Mouse (Mus musculus) limb, embryonic 11.5 days (tissue): ENCODE measurements at regions not wholly inside any gene's neighbourhood (a gene's known extent, or its start where the extent isn't known, plus 50 kb on each side); places are given as distances from the start of the nearest gene placed in this dataset.

Source experiments
- ATAC-seq: fragments of 200-750 bp; cut with Nextera tagmentation; 2 replicates; pipeline ENCODE4 v1.8.0; 2017; ENCODE audit warnings: low read depth; ENCODE audit not compliant: insufficient number of reproducible peaks, low FRiP score, low TSS enrichment
- DNase-seq: peaks from one replicate; pipeline ENCODE4 v3.0.0-alpha.2; 2015; ENCODE audit warnings: low spot score
- H3K27ac ChIP-seq: fragments of 300-500 bp; sonication (generic); replicated peaks from 2 replicates; pipeline ENCODE4 v1.5.1; 2014; ENCODE audit warnings: low read depth, mild to moderate bottlenecking, low read length
- H3K27me3 ChIP-seq: fragments of 300-500 bp; sonication (generic); 2 replicates; pipeline ENCODE4 v1.6.1; 2014; ENCODE audit warnings: mild to moderate bottlenecking, low read length, mixed read lengths; ENCODE audit not compliant: control insufficient read depth, insufficient read depth
- H3K36me3 ChIP-seq: fragments of 300-500 bp; sonication (generic); 2 replicates; pipeline ENCODE4 v1.6.1; 2014; ENCODE audit warnings: mild to moderate bottlenecking, low read length, moderate library complexity, mixed read lengths; ENCODE audit not compliant: control insufficient read depth, insufficient read depth
- H3K4me1 ChIP-seq: fragments of 300-500 bp; sonication (generic); 2 replicates; pipeline ENCODE4 v1.6.1; 2014; ENCODE audit warnings: low read length, mixed read lengths; ENCODE audit not compliant: control insufficient read depth, insufficient read depth
- H3K4me2 ChIP-seq: fragments of 300-500 bp; sonication (generic); 2 replicates; pipeline ENCODE4 v1.6.1; 2014; ENCODE audit warnings: low read depth, mild to moderate bottlenecking, moderate library complexity; ENCODE audit not compliant: severe bottlenecking
- H3K4me3 ChIP-seq: fragments of 300-500 bp; sonication (generic); 2 replicates; pipeline ENCODE4 v1.5.1; 2014; ENCODE audit warnings: low read depth, low read length
- H3K9ac ChIP-seq: fragments of 300-500 bp; sonication (generic); 2 replicates; pipeline ENCODE4 v1.6.1; 2014; ENCODE audit warnings: mild to moderate bottlenecking, low read length
- H3K9me3 ChIP-seq: fragments of 300-500 bp; sonication (generic); 2 replicates; pipeline ENCODE4 v1.6.1; 2016; ENCODE audit warnings: low read length; ENCODE audit not compliant: control insufficient read depth
- WGBS: fragments of 180-500 bp; shearing (Covaris S2); extraction: QIAGEN DNeasy Blood & Tissue Kit; methylation state at CpG from one replicate; pipeline ENCODE4 v1.1.7; 2014; 5-methylcytosine and 5-hydroxymethylcytosine counted together

DNA sequence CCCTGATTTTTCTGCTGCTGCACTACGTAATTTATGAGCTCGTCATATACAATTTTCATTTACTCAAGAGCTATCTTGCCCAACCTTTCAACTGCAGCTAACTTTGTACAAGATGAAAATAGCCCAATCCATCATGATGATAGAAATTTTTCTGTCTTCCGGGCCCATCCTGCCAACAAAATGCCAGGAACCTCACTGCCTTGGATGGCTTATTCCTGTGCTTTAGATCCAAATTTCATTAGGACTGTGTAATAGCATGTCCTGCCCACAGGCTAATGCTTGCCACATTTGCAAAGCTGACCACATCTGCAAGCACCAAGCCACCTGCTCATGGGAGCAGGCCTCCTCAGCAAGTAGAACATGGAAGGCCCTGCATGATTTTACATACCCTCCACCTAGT lies 105.7 kb upstream of the Rgma start:
- Histone ChIP-seq H3K4me2 (no peak overlapping the region), H3K36me3 (no peaks in the 10 kb centered on the region), H3K9ac (no peak overlapping the region), H3K9me3 (no peaks in the 10 kb centered on the region), H3K4me1 (no peaks in the 10 kb centered on the region), H3K27ac (no peak overlapping the region), H3K27me3 (no peaks in the 10 kb centered on the region), H3K4me3 (no peak overlapping the region)
- 87% methylated on average over 3 of the region's 3 CpGs for WGBS
- DNase-seq, result no peak
- no peak for ATAC-seq

DNA sequence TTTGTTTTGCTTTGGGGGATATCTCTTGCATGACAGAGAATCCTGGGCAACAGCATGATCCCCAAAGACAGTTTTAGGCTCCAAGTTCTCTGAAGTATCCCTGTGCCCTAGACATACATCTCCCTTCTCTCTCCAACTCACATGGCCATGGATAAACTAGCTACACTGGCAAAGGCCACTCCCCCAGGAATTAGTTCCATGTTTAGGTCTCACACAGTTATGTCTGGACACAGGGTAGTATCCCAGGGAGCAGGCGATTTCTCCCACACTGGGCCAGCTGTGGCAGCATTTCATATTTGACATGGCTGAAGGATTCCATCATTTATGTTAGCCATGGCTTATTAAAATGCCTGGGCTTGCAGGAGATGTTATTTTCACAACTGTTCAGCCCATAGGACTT lies 102.5 kb upstream of the Rgma start:
- H3K4me2 ChIP-seq, result no peak overlapping the region
- no peaks in the 10 kb centered on the region for H3K36me3 ChIP-seq
- WGBS, result 89% methylated on average over 1 of the region's 1 CpGs
- H3K27me3 ChIP-seq, result no peaks in the 10 kb centered on the region
- H3K9ac ChIP-seq, result no peak overlapping the region
- no peak overlapping the region for H3K4me3 ChIP-seq
- H3K4me1 ChIP-seq, result no peaks in the 10 kb centered on the region
- ATAC-seq (no peak), DNase-seq (no peak)
- no peaks in the 10 kb centered on the region for H3K9me3 ChIP-seq
- no peak overlapping the region for H3K27ac ChIP-seq

DNA sequence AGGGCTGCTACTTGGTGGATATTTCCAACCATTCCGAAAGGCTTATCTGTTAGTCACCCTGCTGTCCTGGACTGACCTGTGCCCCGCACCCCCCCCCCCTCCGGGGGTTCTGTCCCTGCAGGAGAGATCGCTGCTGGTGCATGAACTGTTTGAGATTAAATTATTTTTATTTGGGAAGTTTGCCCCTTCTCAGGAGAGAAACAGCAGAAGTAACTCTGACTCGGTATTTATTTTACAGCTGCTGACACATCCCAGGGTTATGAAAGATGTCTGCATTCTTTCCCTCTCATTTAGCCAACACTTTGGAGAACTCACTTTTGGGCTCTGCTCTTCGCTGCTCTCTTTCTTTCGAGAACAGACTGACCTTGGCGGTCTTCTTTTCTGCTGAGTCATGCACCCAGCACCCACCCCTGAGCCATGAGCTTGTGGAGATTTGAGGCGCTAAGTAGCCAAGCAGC lies 99.5 kb upstream of the Rgma start:
- ATAC-seq, result no peak
- no peak overlapping the region for H3K9ac ChIP-seq
- no peak for DNase-seq
- no peaks in the 10 kb centered on the region for H3K36me3 ChIP-seq
- H3K4me1 ChIP-seq, result no peaks in the 10 kb centered on the region
- H3K27ac ChIP-seq, result no peak overlapping the region
- no peaks in the 10 kb centered on the region for H3K27me3 ChIP-seq
- H3K4me2 ChIP-seq, result no peak overlapping the region
- H3K4me3 ChIP-seq, result no peak overlapping the region
- 86% methylated on average over 9 of the region's 9 CpGs for WGBS
- H3K9me3 ChIP-seq, result no peaks in the 10 kb centered on the region

DNA sequence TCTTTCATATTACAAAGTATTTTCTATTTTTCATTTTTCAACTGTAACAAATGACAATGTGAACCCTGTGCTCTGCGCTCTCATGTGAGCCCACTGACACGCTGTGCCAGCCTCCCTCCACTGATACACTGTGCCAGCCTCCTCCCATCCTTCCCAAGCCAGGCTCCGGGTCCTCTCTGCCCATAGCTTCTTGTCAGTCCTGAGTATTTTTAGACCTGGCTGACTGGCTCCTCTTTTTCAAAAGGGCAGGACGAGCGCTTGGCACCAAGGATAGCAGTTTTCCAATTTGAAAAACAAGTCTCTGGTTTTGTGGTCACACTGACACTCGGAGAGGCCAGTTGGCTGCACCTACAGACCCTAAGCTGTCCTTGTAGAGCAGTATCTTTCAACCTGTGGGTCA lies 96.7 kb upstream of the Rgma start:
- H3K36me3 ChIP-seq, result no peaks in the 10 kb centered on the region
- H3K9ac ChIP-seq, result no peak overlapping the region
- H3K27ac ChIP-seq, result no peak overlapping the region
- ATAC-seq, result no peak
- no peak overlapping the region for H3K4me3 ChIP-seq
- 87% methylated on average over 6 of the region's 6 CpGs for whole genome bisulfite sequencing
- DNase-seq, result no peak
- no peaks in the 10 kb centered on the region for H3K27me3 ChIP-seq
- no peak overlapping the region for H3K4me2 ChIP-seq
- no peaks in the 10 kb centered on the region for H3K9me3 ChIP-seq
- no peaks in the 10 kb centered on the region for H3K4me1 ChIP-seq

DNA sequence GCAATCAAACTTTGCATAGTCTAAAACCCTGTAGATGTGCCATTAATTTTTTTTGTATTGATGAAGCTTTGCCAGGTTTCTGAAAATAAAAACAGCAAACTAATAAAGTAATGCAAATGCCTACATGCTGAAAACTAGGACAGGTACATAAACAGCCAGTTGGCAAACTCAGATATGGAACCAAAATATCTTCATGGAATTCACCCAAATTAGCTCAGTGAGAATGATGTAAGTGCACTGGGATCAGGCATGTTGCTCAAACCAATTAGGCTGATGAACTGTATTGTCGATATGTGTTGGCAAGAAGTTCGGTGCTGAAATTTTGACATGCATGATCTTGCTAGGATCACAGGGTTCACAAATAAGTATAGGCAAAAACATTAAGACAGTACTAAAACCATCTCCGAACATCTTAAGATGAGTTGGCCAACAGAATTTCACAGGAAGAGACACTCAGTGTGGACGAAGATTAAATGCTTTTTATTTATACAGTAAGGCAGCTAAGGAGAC lies 95.3 kb upstream of the Rgma start:
- H3K9me3 ChIP-seq, result no peaks in the 10 kb centered on the region
- no peaks in the 10 kb centered on the region for H3K4me1 ChIP-seq
- no peak overlapping the region for H3K4me2 ChIP-seq
- 88% methylated on average over 4 of the region's 4 CpGs for WGBS
- H3K4me3 ChIP-seq, result no peak overlapping the region
- DNase-seq, result no peak
- no peaks in the 10 kb centered on the region for H3K27me3 ChIP-seq
- no peak for ATAC-seq
- H3K36me3 ChIP-seq, result no peaks in the 10 kb centered on the region
- no peak overlapping the region for H3K9ac ChIP-seq
- H3K27ac ChIP-seq, result no peak overlapping the region

DNA sequence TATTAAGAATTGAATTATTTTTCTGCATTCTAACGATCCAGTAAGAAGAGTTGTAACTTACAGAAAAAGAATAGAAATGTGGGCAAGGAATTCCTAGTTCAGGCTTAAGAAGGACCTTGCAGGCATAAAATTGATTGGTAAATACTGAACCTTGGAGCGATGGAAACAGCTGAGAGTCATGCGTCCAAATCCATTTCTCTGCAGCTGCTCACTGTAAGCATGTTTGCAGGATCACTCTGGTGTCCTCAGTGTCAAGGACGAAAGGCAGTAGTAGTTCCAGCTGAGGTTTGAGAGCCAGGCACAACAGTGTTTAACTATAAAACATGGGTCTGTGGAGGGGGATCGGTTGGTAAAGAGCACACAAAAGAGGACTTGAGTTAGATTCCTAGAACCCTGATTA lies 89.1 kb upstream of the Rgma start:
- WGBS, result 92% methylated on average over 5 of the region's 5 CpGs
- no peaks in the 10 kb centered on the region for H3K27me3 ChIP-seq
- H3K9me3 ChIP-seq, result no peaks in the 10 kb centered on the region
- H3K9ac ChIP-seq, result no peak overlapping the region
- H3K4me3 ChIP-seq, result no peak overlapping the region
- no peaks in the 10 kb centered on the region for H3K36me3 ChIP-seq
- H3K4me2 ChIP-seq, result no peak overlapping the region
- ATAC-seq, result no peak
- H3K4me1 ChIP-seq, result no peaks in the 10 kb centered on the region
- no peak overlapping the region for H3K27ac ChIP-seq
- no peak for DNase-seq

DNA sequence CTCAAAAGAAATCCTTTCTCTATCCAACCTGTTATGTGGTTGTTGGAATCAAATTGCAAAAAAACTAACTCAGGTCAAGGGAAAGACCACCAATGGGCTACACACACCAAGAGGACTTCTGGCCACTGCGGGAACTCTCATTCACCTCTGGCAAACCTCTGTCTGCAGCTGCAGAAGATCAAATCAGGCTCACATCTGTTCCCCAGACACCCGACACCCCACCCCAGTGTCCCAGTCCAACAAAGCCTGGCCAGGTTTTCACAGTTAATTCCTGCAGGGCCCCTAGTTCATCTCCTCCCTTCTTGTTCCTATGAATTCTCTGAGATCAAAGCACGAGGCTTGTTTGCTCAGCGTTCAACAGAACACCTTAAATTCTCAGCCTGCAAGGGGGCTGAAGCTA lies 82.0 kb upstream of the Rgma start:
- Histone ChIP-seq H3K4me1 (no peaks in the 10 kb centered on the region), H3K9ac (no peak overlapping the region), H3K4me3 (no peak overlapping the region), H3K9me3 (no peaks in the 10 kb centered on the region), H3K36me3 (no peaks in the 10 kb centered on the region), H3K27me3 (no peaks in the 10 kb centered on the region), H3K27ac (no peak overlapping the region), H3K4me2 (no peak overlapping the region)
- 0 out of 2 replicates have a peak, but pooled peaks have one; percentile 44 for ATAC-seq
- peak; percentile 57 for DNase-seq
- WGBS, result 15% methylated on average over 4 of the region's 4 CpGs

DNA sequence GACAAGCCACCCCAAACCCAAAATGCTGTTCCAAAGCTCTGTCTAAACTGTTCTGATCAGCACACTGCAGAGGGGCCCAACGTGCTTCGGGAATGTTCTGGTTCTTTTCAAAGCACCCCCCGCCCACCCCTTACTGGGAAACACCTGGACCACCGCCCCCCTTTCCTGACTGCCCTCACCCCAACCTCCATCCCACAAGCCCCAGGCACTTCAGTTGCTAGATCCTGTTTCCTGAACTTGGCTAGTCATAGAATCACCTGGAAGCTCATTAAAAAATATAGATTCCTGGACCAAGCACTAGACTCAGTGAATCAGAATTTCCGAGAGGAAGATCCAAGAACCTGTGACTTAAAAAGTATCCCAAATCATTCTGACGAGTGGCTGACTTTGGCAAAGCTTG lies 80.9 kb upstream of the Rgma start:
- no peaks in the 10 kb centered on the region for H3K36me3 ChIP-seq
- H3K9ac ChIP-seq, result no peak overlapping the region
- H3K4me1 ChIP-seq, result no peaks in the 10 kb centered on the region
- no peaks in the 10 kb centered on the region for H3K27me3 ChIP-seq
- H3K4me2 ChIP-seq, result no peak overlapping the region
- ATAC-seq (no peak), DNase-seq (no peak)
- H3K27ac ChIP-seq, result no peak overlapping the region
- no peak overlapping the region for H3K4me3 ChIP-seq
- H3K9me3 ChIP-seq, result no peaks in the 10 kb centered on the region
- 74% methylated on average over 6 of the region's 6 CpGs for WGBS

DNA sequence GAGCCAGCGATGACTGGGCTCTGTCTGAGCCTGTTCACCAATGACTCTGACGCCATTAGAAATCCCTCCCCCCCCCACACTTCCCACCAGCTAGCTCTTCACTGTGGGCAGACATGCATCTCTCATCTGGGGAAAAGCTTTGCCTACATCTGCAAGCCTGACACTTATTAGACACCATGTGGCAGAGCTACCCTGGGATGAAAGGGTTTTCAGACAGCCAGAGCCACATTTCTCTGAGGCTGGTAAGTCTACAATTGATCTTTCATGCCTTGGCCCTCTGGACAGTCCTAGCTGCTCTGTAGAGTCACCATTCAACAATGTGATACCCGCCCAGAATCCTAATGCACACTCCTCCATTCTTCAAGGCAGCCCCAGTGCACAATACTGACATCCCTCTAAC lies 72.8 kb upstream of the Rgma start:
- DNase-seq (no peak), ATAC-seq (no peak)
- 70% methylated on average over 3 of the region's 3 CpGs for WGBS

More for the DNA sequence above, 72.8 kb upstream of the Rgma start:
- H3K4me3 ChIP-seq, result no peak overlapping the region
- H3K4me2 ChIP-seq, result no peak overlapping the region
- peaks cover 3% of the 10 kb centered on the region; the same call in 1 of the 2 replicates for H3K4me1 ChIP-seq
- no peak overlapping the region for H3K9ac ChIP-seq
- H3K27me3 ChIP-seq, result no peaks in the 10 kb centered on the region
- no peaks in the 10 kb centered on the region for H3K36me3 ChIP-seq
- no peak overlapping the region for H3K27ac ChIP-seq
- H3K9me3 ChIP-seq, result no peaks in the 10 kb centered on the region
